Mouse (Mus musculus) CD4-positive naive resting alpha-beta T cell, adult 57 days (primary cell): ENCODE measurements around the gene Nod2. TPM values are rescaled to one million over a fixed set of nuclear protein-coding genes. Genes with fewer than 3 reads are reported as not detected.

ENCODE experiments used
- total RNA-seq: library from RNA; stranded (reverse); gene quantifications from one replicate; pipeline ENCODE4 v1.2.4, GENCODE M21; 2023

The Nod2 gene
- total RNA-seq: 1.1 TPM

DNA sequence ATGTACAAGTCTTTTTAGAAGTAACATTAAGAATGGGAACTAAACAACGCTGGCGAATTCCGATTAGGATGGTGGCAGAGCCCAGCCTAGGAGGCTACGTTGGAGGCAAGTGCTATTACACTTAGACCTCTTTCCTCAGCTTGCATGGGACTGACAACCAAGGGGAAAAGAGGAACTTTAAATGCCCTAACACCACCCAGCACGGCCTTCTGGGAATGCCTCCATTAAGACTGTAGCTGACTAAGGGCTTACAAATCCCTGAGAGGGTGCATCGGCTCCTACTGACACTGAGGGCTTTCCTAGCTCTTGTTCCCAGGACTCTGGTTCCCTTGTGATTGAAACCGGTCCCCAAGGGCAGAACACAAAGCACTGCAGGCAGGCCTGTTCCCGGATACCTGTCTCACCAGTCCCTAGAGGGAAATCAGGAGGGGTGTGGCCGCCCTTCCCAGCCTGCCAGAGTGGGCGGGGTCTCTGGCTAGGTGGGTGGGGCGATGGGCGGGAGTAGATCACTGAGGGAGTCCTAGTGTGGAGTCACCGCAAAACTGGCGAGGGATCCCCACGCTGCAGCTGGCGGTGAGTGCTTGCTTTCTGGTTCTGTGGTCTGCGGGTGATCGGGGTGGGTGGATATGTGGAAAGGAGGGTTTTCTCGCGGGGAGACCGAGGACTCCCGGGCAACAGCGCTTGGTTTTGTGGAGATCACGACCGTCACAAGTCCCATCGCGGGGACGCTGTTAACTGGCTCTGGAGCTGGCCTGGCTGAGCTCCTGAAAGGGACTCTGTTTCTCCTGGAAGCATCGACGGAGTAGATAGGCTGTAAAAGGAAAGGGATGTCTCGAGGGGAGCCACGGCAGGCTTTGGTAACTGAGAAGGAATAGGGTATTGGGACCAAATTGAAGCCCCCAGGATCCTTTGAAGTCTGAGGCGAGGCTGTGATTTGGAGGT is at the start of gene Nod2:
Gene Nod2 (plus strand): TSS at position 479 of the 942 bp plus-strand sequence.

DNA sequence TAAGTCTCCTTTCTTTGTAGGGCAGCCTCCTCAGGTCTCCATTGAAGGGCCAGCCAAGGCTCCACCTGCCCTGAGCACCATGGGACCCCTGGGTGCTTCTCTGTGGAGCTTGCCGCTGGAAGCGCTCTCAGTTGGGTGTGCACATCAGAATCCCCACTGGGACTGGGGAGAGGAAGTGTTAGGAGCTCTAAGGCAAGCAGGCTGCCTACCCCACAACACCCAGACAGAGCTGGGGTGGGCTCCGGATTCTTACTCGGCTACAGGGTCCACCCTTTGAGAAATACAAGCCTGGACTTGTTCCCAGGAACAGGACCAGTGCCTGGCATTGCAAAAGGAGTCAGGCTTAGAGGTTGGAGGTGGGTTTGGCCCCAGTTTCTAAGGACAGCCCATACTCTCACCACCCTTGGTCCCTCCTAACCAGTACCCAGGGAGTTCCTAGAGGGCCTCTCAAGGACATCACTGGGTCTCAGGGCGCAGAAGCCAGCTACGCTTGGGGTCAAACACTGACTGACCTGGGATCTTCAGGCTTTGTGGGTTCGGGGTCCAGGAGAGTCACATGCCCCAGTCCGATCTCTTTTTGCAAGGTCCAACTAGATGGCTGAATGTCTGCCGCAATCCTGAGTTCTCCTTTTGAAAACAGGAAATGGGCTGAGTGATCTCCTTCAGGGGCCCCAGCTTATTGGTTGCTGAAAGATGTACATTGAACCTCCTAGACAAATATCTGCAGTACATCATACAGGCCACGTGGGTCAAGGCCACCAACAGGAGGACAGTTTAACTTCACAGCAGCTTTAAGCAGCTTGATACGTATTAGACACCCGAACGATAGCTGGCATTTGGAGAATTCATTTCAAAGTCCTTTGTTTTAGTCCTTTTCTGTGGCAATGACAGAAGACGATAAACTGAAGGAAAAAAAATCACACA is 11.4 kb upstream of the Nod2 start, which contains the start of gene Snx20:
Gene Snx20 (minus strand): TSS at position 655 of the 924 bp plus-strand sequence.

DNA sequence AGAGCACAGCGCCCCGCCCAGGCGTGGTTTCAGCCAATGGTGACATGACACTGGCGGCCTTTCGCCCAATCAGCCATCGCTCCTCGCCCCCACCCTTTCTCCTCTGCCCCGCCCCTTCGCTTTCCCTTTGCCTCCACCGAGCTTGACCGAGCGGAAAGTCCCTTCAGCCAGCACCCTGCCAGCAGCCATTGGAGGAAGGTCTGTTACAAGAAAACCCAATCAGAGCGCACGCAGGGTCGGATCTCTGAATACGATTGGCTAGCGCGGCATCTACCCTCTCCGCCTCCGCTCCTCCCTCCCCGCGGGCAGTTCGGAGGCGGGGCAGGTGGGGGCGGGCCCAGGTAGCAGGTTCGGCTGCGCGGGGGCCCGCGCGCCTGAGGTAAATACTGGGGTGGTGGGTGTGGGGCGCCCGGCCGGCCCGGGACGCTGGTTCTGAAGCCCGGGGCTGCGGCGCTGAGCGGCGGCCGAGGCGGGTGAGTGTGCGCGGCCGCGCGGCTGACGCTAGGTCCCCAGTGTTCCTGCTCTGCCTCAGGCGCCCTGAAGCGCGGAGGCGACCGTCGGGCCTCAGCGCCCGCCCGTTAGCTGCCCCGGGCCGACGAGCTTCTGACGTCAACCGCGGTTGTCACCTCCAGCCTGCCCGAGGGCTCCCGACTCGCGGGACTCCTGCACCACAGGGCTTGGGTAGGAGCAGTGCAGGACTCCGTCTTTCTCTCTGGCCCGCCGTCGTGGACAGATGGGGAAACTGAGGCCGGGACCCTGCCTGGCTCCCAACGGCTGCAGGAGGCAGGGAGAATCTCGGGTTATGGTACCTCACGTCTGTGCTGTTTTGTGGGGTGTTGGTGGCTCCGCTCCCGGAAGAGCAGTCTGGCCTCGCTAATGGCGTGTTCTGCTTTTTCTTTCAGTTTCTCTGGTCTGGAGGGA is 49.9 kb downstream of the Nod2 start, which contains the start of gene Cyld:
Gene Cyld (plus strand): TSS at position 308 of the 921 bp plus-strand sequence.

Other genes starting within 250 kb of the Nod2 start
- gene Nkd1, start 126.0 kb upstream of the Nod2 start, total RNA-seq: 0.24 TPM
- gene Snx20, start 11.2 kb upstream of the Nod2 start, total RNA-seq: 67.0 TPM
- 116 TPM for gene Cyld, start 49.7 kb downstream of the Nod2 start, total RNA-seq